Mouse (Mus musculus): ENCODE measurements around the gene Ascc1.

DNA sequence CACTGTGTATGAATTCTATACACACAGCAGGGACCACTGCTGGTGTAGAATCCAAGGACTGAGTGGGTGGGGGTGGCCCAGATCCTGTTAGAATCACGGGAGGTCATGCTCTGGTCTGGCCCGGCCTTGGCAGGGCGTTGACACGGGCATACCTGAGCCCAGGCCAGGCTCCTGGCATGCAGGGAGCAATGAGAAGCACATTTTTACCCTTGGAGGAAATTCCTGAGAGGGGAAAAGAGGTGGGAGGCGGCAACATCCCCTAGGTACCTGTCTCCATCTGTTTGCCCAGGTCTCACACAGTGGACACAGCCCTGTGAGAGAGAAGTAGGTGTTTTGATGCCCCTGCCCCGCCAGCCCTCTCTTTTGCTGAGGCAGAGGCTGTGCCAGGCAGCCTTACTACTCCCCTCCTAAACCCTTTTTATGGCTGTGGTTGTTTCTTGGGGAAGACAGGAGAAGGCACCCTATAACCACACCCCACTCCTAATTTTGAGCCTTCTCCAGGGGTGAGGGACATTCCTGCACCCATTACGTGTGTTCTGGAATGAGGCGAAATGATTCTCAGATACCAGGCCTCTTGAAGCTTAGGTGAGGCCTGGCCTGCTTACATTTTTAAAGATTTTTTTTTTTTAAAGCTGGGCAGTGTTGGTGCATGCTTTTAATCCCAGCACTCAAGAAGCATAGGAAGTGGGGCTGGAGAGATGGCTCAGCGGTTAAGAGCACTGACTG is 111.5 kb downstream of the Ascc1 start:
- TF ChIP-seq EP300 (IDR thresholded peaks at IDR 0.05; ENCODE audit: insufficient read depth, low read depth, low read length) (no peak), CTCF (IDR thresholded peaks at IDR 0.05; ENCODE audit: low read depth, low read length) (no peak), POLR2A (IDR thresholded peaks at IDR 0.05; ENCODE audit: insufficient read depth, low read length) (no peak)
